Mouse (Mus musculus) adrenal gland, adult 10 weeks (tissue): ENCODE data around the gene Tex38. TPM values are rescaled to one million over a fixed set of nuclear protein-coding genes. Genes with fewer than 3 reads are reported as not detected.

Experiments used
- polyA plus RNA-seq: library from polyadenylated mRNA; stranded (reverse); fragments of 350-450 nt; fragmentation: Illumina TruSeq; extraction: RNeasy Lipid Tissue Mini Kit (QIAGEN cat#74804); gene quantifications from one replicate; pipeline ENCODE4 v1.2.3, GENCODE M21; 2014; ENCODE audit warnings: low read depth, low replicate concordance

Gene Tex38
- not detected for polyA plus RNA-seq

DNA sequence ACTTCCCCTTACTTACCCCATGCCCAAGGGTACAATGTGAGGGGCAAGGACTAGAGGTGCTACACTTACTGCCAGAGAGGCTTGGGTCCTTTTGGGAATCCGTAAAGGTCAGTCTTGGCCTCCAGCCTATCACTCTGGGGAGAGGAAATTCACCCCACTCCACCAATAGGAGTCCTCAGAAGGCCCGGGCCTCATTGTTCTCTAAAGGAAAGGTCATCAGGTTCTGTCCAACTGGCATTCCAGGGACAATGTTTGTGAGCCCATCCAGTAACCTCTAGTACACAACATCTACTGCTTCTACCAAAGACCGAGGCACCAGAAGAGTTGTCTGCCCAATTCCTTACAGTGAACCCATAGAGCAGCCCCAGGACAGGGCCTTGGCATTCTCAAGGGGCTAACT, at the start of gene Tex38:
Tex38 (minus strand) TSS at position 101 of the 400 bp plus-strand sequence.

DNA sequence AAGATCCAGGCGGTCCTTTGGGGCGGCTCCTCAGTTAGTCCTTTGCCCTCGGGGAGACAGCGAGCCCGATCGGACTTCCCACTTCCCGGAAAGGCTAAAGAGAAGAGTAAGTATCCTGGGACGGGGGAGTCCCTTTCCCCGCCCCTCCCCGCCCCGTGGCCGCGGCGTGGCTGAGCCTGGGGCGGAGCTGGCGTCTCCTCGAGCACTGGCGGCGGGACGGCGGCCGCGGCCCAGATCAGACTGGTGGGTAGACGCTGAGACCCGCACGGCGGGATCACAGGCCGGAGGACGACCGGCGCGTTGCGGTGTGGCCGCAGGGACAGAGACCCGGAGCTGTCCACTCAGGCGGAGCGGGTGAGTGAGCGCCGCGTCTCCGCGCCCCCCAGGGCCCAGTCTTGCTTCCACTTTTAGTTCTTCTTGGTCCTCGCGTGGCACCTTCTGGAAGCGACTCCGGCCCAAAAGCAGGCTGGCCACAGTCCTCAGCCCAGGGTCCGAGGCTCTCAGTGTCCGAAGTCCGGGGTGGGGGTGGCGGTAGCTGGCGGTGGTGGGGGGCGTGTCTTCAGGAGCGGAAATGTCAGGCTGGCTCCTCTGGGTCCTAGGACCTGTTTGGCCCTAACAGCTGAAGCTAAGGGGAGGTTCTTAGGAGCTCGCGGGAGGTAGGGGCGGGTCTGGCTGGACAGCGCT, 47.2 kb upstream of the Tex38 start, which contains the start of gene Mob3c:
Mob3c (plus strand) TSS at position 205 of the 684 bp plus-strand sequence.

DNA sequence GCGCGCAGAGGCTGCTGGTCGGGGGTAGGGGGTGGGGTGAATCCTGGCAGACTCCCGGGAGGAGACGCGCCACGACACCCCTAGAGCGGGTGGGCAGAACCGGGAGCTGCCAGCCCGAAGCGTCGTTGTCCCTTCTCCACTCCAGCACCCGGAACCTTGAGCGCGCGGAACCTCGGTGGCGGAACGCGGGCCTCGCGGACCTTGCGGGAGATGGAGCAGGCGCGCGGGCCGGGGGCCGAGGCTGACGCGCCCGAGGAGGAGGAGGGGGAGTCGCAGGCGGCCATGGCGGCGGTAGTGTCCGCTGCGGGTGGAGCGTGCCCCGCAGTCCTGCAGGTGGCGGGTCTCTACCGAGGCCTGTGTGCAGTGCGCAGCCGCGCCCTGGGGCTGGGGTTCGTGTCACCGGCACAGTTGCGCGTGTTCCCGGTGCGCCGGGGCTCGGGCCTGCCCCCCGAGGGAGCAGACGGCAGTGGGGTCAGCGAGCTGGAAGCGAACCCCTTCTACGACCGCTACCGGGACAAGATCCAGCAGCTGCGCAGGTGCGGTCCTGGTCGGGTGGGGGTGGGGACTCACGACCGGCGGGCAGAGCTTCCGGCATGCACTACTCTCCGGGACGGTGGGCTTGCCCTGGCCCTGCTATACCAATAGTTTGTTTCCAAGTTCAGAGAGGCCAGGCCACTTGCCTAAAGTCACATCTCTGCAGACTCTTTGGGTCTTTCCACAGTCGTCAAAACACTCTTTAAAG, 4.1 kb upstream of the Tex38 start, which contains the start of gene Atpaf1:
Atpaf1 (plus strand) TSS at position 44 of the 742 bp plus-strand sequence.

DNA sequence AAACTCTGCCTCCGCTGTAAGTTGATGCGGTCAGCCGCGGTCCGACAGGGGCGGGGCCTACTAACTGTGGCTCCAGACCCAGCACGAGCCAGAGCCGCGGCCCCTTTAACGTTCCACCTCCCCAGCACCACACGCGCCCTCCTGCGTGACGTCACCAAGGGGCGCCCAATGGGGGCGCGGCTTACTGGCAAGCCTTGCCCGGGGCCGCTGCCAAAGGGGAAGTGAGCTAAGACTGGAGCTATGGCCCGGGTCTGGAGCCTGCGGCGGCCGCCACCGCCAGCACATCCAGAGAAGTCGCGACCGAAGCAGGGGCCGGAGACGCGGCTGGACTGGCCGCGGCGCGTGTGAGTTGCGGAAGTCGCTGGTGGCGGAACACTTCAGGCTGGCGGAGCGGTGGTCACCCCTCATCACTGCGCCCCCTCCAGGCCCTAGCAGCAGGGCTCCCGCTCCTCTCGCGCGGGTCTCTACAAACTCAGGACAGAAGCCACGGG, 43.2 kb downstream of the Tex38 start, which contains the start of gene Efcab14:
Efcab14 (plus strand) TSS at position 194 of the 491 bp plus-strand sequence.

Other genes starting within 250 kb of the Tex38 start
- gene Cyp4a31, start 217.4 kb downstream of the Tex38 start, polyA plus RNA-seq: not detected
- not detected for gene Cyp4a32, start 180.0 kb downstream of the Tex38 start, polyA plus RNA-seq
- 37.4 TPM for gene Cyp4b1, start 133.3 kb downstream of the Tex38 start, polyA plus RNA-seq
- gene Efcab14, start 43.3 kb downstream of the Tex38 start, polyA plus RNA-seq: 191 TPM
- 234 TPM for gene Atpaf1, start 3.8 kb upstream of the Tex38 start, polyA plus RNA-seq
- gene Mob3c, start 47.1 kb upstream of the Tex38 start, polyA plus RNA-seq: 15.3 TPM
- gene Mknk1, start 58.2 kb upstream of the Tex38 start, polyA plus RNA-seq: 15.5 TPM
- gene Kncn, start 103.4 kb upstream of the Tex38 start, polyA plus RNA-seq: not detected
- not detected for gene 6430628N08Rik, start 109.6 kb upstream of the Tex38 start, polyA plus RNA-seq
- not detected for gene Dmbx1, start 158.9 kb upstream of the Tex38 start, polyA plus RNA-seq
- 0.52 TPM for gene Faah, start 236.9 kb upstream of the Tex38 start, polyA plus RNA-seq